Mouse (Mus musculus): ENCODE measurements around the gene Tat. TPM values are rescaled to one million over a fixed set of nuclear protein-coding genes. Genes with fewer than 3 reads are reported as not detected.

Gene Tat
- polyA plus RNA-seq, 1 experiment: not detected

DNA sequence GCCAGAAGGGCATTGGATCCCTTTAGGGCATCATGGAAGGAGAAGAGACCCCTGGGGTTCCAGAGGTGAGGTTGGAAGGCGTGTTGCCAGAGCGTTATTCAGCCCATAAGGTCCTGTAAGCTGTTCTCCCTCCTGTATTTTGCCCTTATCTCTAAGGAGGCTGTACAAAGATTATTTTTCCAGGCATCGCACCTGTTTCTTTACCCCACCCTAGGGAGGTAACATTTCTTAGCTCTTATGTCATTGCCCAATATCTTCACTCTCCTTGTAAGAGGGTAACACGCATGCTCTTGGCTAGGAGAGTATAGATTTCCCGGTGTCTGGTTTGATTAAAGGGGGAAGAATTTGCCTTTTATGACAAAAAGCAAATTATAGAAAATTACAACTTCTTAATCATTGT, 49.4 kb downstream of the Tat start, which contains the start of gene Chst4:
Gene Chst4, minus strand, starts transcription at position 82 of the 400 bp plus-strand sequence.
- no peaks in the 10 kb centered on the region for H3K36me3 ChIP-seq (ENCODE audit: control insufficient read depth, insufficient read depth, low read length)
- TF ChIP-seq CTCF (conservative IDR thresholded peaks at IDR 0.05; ENCODE audit: insufficient read depth, insufficient read length, low read depth, low read length): no peak
- no peak for TF ChIP-seq POLR2A (IDR thresholded peaks at IDR 0.05; ENCODE audit: low read depth, low read length)
- H3K4me1 ChIP-seq (ENCODE audit: control insufficient read depth, insufficient read depth, low read length): no peaks in the 10 kb centered on the region
- no peak within 1 kb of the TSS for H3K27ac ChIP-seq (ENCODE audit: insufficient read depth, low read depth, low read length)
- WGBS: 89% methylated on average over 5 of the region's 5 CpGs
- H3K4me3 ChIP-seq (ENCODE audit: insufficient read depth, low read depth, low read length): no peak within 1 kb of the TSS
- no peaks in the 10 kb centered on the region for H3K27me3 ChIP-seq (replicated peaks; ENCODE audit: control insufficient read depth, insufficient read depth, low read length)
- DNase-seq: no peak

- no peaks in the 10 kb centered on the region for H3K36me3 ChIP-seq (ENCODE audit: control insufficient read depth, insufficient read depth, low read length)
- H3K27me3 ChIP-seq (replicated peaks; ENCODE audit: control insufficient read depth, insufficient read depth, low read length): no peaks in the 10 kb centered on the region
- no peak overlapping the region for H3K27ac ChIP-seq (ENCODE audit: insufficient read depth, low read depth, low read length)
- H3K4me3 ChIP-seq (ENCODE audit: insufficient read depth, low read depth, low read length): no peak overlapping the region
- 77% methylated on average over 4 of the region's 4 CpGs for WGBS
- TF ChIP-seq CTCF (conservative IDR thresholded peaks at IDR 0.05; ENCODE audit: insufficient read depth, insufficient read length, low read depth, low read length) (no peak), POLR2A (IDR thresholded peaks at IDR 0.05; ENCODE audit: low read depth, low read length) (no peak)
- H3K4me1 ChIP-seq (ENCODE audit: control insufficient read depth, insufficient read depth, low read length): no peaks in the 10 kb centered on the region
- no peak for DNase-seq
Observed at GRCm38 (mm10) chr8:110040509-110040908, 50.3 kb downstream of the Tat start.

Other genes with a start within 250 kb of the Tat start
- 67.0 and 72.0 TPM in 2 replicates for gene Ap1g1, start 211.9 kb upstream of the Tat start, polyA plus RNA-seq (2012; rRNA removed)
- 6.5 and 6.9 TPM in 2 replicates for gene Phlpp2, start 121.9 kb upstream of the Tat start, polyA plus RNA-seq (2012; rRNA removed)
- gene Marveld3, start 28.2 kb upstream of the Tat start, polyA plus RNA-seq (2012; rRNA removed): 10.7 and 10.8 TPM in 2 replicates
- gene Chst4, start 49.3 kb downstream of the Tat start, polyA plus RNA-seq (2012; rRNA removed): 0.34 and 0.59 TPM in 2 replicates
- gene Zfp612, start 89.3 kb downstream of the Tat start, polyA plus RNA-seq (2012; rRNA removed): 2.2 and 2.3 TPM in 2 replicates
- gene Gm21964, start 110.8 kb downstream of the Tat start, polyA plus RNA-seq (2012; rRNA removed): not detected in 2 replicates
- gene Gm17720, start 112.3 kb downstream of the Tat start, polyA plus RNA-seq (2012; rRNA removed): not detected in 2 replicates
- not detected in 2 replicates for gene Calb2, start 177.8 kb downstream of the Tat start, polyA plus RNA-seq (2012; rRNA removed)
- 2.8 and 3.1 TPM in 2 replicates for gene Cmtr2, start 225.2 kb downstream of the Tat start, polyA plus RNA-seq (2012; rRNA removed)

Data from kidney, adult 2 months (tissue).